Comparison of ENCODE assay signal across 9 mouse cellular contexts in the genomic region with DNA sequence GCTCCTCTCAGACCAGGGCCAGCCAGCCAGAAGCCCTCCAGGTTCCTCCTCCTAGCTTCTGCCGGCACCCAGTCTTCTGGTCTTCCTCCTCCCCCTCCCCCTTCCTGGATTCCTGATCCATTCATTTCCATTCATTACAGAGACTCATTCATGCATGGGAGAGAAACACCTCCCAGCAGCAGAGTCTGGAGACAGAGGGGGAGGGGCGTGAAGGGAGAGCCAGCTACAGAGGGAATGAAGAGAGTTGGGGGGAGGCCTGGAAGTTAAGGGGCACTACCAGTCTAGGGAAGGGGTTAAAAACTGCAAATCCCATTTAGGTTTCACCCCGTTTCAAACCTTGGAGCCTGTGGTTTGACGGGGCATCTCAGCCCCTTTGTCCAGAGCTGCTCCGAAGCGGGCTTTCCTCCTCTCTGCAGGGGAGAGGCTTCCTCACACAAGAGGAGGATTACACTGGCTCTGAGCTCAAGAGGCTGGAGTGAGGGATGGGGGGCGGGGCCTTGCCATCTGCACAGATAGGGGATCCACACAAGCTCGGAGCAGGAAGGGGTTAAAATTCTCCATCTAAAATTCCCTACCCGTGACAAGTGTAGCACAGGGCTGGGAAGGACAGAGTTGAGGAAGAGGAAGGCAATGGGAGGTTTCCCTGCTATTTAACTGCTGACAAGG. TPM values are rescaled to one million over a fixed set of nuclear protein-coding genes. Genes with fewer than 3 reads are reported as not detected.
DNase-seq lines count a peak whose midpoint lies in the region; ATAC-seq and TF ChIP-seq lines count a peak whose summit lies in the region.
"Had no signal": no experiment of that assay in that cellular context is flagged by ENCODE, and none has a peak within 500 bp of the region (broad histone marks: within the 10 kb centered on the region; RNA-seq: fewer than 3 reads in every experiment).

No protein-coding gene starts in this region.

- no peaks in the 10 kb centered on the region for H3K9me3 ChIP-seq in forebrain, embryonic 10.5 days
- H3K9me3 ChIP-seq in neural tube, embryonic 12.5 days, result no peaks in the 10 kb centered on the region
- H3K9me3 ChIP-seq: G1E had no signal

- whole genome bisulfite sequencing in forebrain, embryonic 10.5 days, result 0% methylated on average over 9 of the region's 9 CpGs
- under 1% methylated on average over 9 of the region's 9 CpGs for WGBS in neural tube, embryonic 12.5 days

- H3K27ac ChIP-seq in layer of hippocampus, adult 2 months, result peak overlapping the region; percentile 81
- H3K27ac ChIP-seq in forebrain, embryonic 10.5 days, result peak overlapping the region; percentile 100
- H3K27ac ChIP-seq in neural tube, embryonic 12.5 days, result peak overlapping the region; percentile 75

- no peak overlapping the region; the same call in 1 of the 2 replicates for H3K4me3 ChIP-seq in layer of hippocampus, adult 2 months
- peak overlapping the region; percentile 80 for H3K4me3 ChIP-seq in forebrain, embryonic 10.5 days
- peak overlapping the region; percentile 36 for H3K4me3 ChIP-seq in neural tube, embryonic 12.5 days

- peaks cover 86% of the 10 kb centered on the region for H3K4me1 ChIP-seq in forebrain, embryonic 10.5 days
- H3K4me1 ChIP-seq in neural tube, embryonic 12.5 days, result peaks cover 71% of the 10 kb centered on the region

- DNase-seq in layer of hippocampus, adult 2 months (ENCODE audit: low spot score in 2 of 2), result no peak
- no peak for DNase-seq in layer of hippocampus, adult 9-11 months
- DNase-seq in ZHBTc4 (ENCODE audit: low read depth, low spot score), result peak; percentile 95
- DNase-seq in forebrain, embryonic 10.5 days (ENCODE audit: extremely low spot score, low spot score), result peak; percentile 85
- DNase-seq in kidney, adult 9 months, result peak; percentile 86
- no peak for DNase-seq in spleen, postnatal 10 days (ENCODE audit: low spot score in 2 of 2)
- no peak for DNase-seq in spleen, adult 12 weeks (ENCODE audit: low spot score)

- no peak for TF ChIP-seq CTCF in layer of hippocampus, adult 2 months (conservative IDR thresholded peaks at IDR 0.05)

- peaks cover 44% of the 10 kb centered on the region for H3K36me3 ChIP-seq in forebrain, embryonic 10.5 days (replicated peaks)
- peaks cover 33% of the 10 kb centered on the region for H3K36me3 ChIP-seq in neural tube, embryonic 12.5 days

- H3K4me2 ChIP-seq in neural tube, embryonic 12.5 days (replicated peaks), result peak overlapping the region; percentile 64

- peak overlapping the region; percentile 39 for H3K9ac ChIP-seq in neural tube, embryonic 12.5 days

- ATAC-seq in neural tube, embryonic 12.5 days (ENCODE audit: low FRiP score, low read depth), result peak; percentile 83

- H3K27me3 ChIP-seq in forebrain, embryonic 10.5 days (ENCODE audit: poor library complexity, severe bottlenecking), result no peaks in the 10 kb centered on the region
- no peaks in the 10 kb centered on the region for H3K27me3 ChIP-seq in neural tube, embryonic 12.5 days (replicated peaks)

RNA-seq across cellular contexts. Expression of gene Tmem253, which starts 4.9 kb away (rescaled TPM):
- 1 to 10 TPM in 1 of 2 experiments, under 1 TPM in 1; 0.34 to 1.4 TPM for total RNA-seq in layer of hippocampus, adult 2 months (2021)
- polyA plus RNA-seq in forebrain, embryonic 10.5 days (2016; fragmentation: Nextera tagmentation; extraction: Ambion mirVana), result 0.63 and 0.96 TPM in 2 replicates
- polyA plus RNA-seq in neural tube, embryonic 12.5 days (2016; fragmentation: Nextera tagmentation; extraction: Ambion mirVana), result 1.0 and 1.3 TPM in 2 replicates

RNA-seq across cellular contexts. Expression of gene Zfp219, which starts 10.0 kb away (rescaled TPM):
- total RNA-seq in layer of hippocampus, adult 2 months (2021), result 10 to 100 TPM; 46.5 to 46.8 TPM
- 85.4 and 87.6 TPM in 2 replicates for polyA plus RNA-seq in forebrain, embryonic 10.5 days (2016; fragmentation: Nextera tagmentation; extraction: Ambion mirVana)
- polyA plus RNA-seq in neural tube, embryonic 12.5 days (2016; fragmentation: Nextera tagmentation; extraction: Ambion mirVana), result 78.3 and 84.9 TPM in 2 replicates

RNA-seq across cellular contexts. Expression of gene Arhgef40, which starts 26.1 kb away (rescaled TPM):
- total RNA-seq in layer of hippocampus, adult 2 months (2021), result 10 to 100 TPM; 27.9 to 32.2 TPM
- polyA plus RNA-seq in forebrain, embryonic 10.5 days (2016; fragmentation: Nextera tagmentation; extraction: Ambion mirVana), result 97.5 and 102 TPM in 2 replicates
- polyA plus RNA-seq in neural tube, embryonic 12.5 days (2016; fragmentation: Nextera tagmentation; extraction: Ambion mirVana), result 105 and 110 TPM in 2 replicates

RNA-seq across cellular contexts. Expression of gene Olfr221, which starts 31.7 kb away (rescaled TPM):
- not detected for total RNA-seq in layer of hippocampus, adult 2 months (2021)
- polyA plus RNA-seq in forebrain, embryonic 10.5 days (2016; fragmentation: Nextera tagmentation; extraction: Ambion mirVana), result not detected in 2 replicates
- not detected in 2 replicates for polyA plus RNA-seq in neural tube, embryonic 12.5 days (2016; fragmentation: Nextera tagmentation; extraction: Ambion mirVana)
- polyA plus RNA-seq: G1E had no signal

Comparison
In these comparisons a context has a peak if more than half of its experiments do, and no peak if none do; other contexts are left out.
1. DNase-seq: peak in ZHBTc4 (single experiment), forebrain, embryonic 10.5 days (single experiment) and kidney, adult 9 months (single experiment); none in layer of hippocampus, adult 2 months (0 of 2), layer of hippocampus, adult 9-11 months (single experiment), spleen, postnatal 10 days (0 of 2) and spleen, adult 12 weeks (single experiment).
2. Peak in every context shown above with its lines, with median percentiles within 50 percentile points of each other: H3K27ac ChIP-seq.